Mouse (Mus musculus): ENCODE measurements around the gene Smim15.

The Smim15 gene

GRCm38 (mm10) chr13:108046071-108046470, 1.8 kb downstream of the Smim15 start:
- no peak for TF ChIP-seq GATA4 (IDR thresholded peaks at IDR 0.05; ENCODE audit: insufficient replicate concordance, low read length)

DNA sequence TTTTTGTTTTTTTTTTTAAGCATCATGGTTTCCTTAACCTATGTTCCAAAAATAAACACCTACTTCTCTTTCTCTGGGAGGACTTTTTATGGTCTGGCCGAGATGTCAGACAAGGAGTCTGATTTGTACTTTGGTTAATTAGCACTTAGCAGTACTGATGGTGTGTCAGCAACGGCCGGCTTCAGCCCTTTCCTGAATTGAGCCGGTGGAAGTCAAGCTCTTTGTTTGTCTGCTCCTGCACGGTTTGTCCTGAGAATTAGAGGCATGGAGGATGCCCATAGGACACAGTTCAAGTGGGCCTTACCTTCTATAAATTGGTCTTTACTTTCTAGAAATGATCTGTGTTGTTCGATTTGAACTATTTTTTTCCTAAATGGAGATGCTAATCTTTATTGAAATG, 2.6 kb downstream of the Smim15 start:
- no peak for TF ChIP-seq GATA4 (IDR thresholded peaks at IDR 0.05; ENCODE audit: insufficient replicate concordance, low read length)

GRCm38 (mm10) chr13:108047364-108047763, 3.1 kb downstream of the Smim15 start:
- no peak for TF ChIP-seq GATA4 (IDR thresholded peaks at IDR 0.05; ENCODE audit: insufficient replicate concordance, low read length)

DNA sequence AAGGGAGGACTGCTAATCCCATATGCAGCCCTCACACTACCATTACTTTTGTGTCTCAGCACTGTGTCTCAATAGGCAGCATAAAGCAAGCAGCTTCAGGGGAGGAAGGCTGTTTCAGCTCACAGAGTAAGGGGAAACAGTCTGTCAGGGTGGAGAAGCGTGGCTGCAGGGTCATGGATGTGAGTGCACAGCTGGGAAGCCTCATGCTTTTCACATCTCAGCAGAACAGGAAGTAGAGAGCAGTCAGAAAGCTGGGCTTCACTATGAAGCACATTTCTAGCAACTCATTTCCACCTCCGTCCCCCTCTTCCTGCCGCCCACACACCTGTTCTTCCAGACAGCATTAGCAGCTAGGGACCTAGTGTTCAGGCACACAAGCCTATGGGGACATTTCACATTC, 12.7 kb downstream of the Smim15 start:
- no peak for TF ChIP-seq GATA4 (IDR thresholded peaks at IDR 0.05; ENCODE audit: insufficient replicate concordance, low read length)

- no peak for TF ChIP-seq GATA4 (IDR thresholded peaks at IDR 0.05; ENCODE audit: insufficient replicate concordance, low read length)
These were observed 16.1 kb downstream of the Smim15 start for GRCm38 (mm10) chr13:108060286-108060885.

GRCm38 (mm10) chr13:108060936-108061578, 16.8 kb downstream of the Smim15 start:
- no peak for TF ChIP-seq GATA4 (IDR thresholded peaks at IDR 0.05; ENCODE audit: insufficient replicate concordance, low read length)

GRCm38 (mm10) chr13:108062900-108063299, 18.7 kb downstream of the Smim15 start:
- TF ChIP-seq GATA4 (IDR thresholded peaks at IDR 0.05; ENCODE audit: insufficient replicate concordance, low read length), result no peak

DNA sequence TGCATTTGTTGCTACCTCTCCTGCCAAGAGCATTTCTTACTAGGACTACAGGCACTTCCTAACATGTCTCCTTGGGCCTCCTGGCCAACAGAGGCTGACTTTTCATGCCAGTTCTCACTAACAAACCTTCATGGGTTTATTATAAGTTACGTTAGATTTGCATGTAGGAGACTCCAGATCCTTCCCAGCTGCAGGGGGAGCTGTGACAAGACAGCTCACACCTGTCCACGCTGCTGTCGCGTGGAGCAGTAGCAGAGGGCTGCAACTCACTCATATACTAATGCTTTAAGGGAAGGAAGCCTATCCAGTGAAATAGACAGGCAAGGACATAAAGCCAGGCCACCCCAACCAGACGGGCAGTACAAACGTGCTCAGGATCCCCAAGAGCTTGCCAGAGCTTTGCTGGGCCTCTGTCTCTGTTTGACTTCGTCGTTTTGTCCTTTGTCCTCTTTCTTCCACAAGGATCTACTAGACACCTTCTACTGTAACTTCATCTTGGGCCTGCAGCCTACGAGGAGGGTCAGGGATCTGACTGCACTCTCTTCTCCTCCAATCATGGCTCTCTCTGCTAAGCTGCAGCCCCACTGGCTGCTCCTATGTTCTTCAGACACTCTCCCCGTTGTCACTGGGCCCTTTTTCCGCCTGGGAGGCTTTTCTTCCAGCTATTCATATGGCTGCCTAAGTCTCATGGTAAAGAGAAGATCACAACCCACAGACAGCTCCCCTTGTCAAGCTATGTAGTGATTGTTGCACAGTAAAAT, 19.3 kb downstream of the Smim15 start:
- no peak for TF ChIP-seq GATA4 (IDR thresholded peaks at IDR 0.05; ENCODE audit: insufficient replicate concordance, low read length)

GRCm38 (mm10) chr13:108064331-108064730, 20.1 kb downstream of the Smim15 start:
- no peak for TF ChIP-seq GATA4 (IDR thresholded peaks at IDR 0.05; ENCODE audit: insufficient replicate concordance, low read length)

DNA sequence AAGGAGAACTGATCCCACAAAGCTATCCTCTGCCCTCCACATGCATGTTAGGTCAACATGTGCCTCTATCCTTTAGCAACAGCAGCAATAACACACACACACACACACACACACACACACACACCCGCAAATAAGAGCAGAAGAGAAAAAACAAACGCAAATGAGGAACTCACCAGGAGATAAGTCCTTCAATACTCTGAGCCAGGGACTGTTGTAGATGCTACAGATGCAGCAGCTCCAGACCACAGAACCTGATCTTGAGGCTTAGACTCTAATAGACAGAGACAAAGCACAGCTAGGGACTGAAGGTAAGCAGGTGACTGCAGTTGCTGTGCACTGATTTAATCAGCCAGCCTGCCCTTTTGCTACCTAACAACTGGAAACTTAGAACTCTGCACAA, 21.8 kb downstream of the Smim15 start:
- TF ChIP-seq GATA4 (IDR thresholded peaks at IDR 0.05; ENCODE audit: insufficient replicate concordance, low read length), result no peak

DNA sequence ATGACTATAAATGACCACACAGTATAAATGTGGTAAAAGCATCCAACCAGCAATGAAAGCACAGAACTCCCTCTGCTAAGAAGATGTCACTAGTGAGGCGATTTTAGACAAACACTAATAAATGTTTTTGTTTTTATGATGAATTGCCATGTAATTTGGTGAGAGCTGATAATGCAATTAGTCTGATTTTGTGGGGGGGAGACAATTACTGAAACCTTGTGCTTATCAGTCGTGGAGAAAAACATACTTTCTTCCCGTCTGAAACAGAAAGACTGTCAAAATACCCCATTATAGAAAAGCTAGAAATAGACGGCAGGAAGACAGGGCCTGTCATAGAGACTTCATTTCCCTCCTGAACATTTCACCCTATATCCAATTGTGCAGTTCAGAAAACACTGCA, 24.9 kb downstream of the Smim15 start:
- TF ChIP-seq GATA4 (IDR thresholded peaks at IDR 0.05; ENCODE audit: insufficient replicate concordance, low read length), result no peak

DNA sequence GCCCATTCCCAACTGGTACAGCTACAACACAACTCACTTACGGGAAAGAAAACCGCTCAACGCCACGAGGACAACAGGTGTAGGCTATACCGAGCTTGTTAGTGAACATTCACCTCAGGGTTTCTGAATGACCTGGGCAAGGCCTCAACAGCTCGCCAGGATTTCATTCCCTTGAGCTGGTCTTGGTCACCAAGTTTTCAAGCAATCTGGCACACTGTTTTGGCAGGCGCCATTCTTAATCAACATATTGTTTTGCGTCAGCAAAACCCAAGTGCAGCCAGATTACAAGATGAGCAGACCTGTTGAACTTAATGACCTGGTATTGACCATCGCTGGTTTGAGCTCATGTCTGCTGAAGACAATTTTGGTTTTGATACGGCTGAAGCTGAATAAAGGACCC, 25.9 kb downstream of the Smim15 start:
- no peak for TF ChIP-seq GATA4 (IDR thresholded peaks at IDR 0.05; ENCODE audit: insufficient replicate concordance, low read length)

- no peak for TF ChIP-seq GATA4 (IDR thresholded peaks at IDR 0.05; ENCODE audit: insufficient replicate concordance, low read length)
These were observed 33.2 kb downstream of the Smim15 start for GRCm38 (mm10) chr13:108077476-108077875.

DNA sequence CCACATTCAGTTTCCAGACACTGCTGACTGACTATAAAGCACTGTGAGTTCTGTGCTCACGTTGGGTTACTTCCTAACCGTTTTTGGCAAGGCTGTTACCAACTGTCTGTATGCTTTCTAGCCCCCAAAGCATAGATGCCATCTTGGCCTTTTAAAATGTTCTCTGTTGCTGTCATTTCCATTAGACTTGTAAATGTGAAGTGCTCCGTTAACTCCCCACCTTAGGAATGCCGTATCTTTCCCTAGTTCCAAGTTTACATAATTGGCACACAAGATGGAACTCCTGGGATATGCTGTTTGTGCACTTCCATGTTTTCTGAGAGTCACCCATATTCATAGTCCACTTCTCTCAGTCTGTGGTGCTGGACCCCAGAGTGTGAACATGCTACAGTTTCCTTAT, 33.7 kb downstream of the Smim15 start:
- no peak for TF ChIP-seq GATA4 (IDR thresholded peaks at IDR 0.05; ENCODE audit: insufficient replicate concordance, low read length)

DNA sequence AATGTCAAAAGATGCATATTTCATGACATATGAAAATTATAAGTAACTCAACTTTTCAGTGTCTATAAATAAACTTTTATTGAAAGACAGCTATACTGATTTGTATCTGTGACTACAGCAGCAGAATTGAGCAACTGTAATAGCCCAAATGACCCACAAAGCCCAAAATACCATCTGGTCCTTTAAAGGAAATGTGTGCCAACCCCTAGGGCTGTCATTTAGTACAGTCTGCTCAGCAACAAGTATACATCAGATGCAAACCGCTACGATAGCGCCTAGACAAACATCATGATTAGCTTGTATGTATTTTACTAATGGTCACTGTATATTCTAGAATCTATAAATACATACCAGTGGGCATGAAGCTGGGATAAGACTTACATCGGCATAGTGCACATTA, 39.8 kb downstream of the Smim15 start:
- no peak for TF ChIP-seq GATA4 (IDR thresholded peaks at IDR 0.05; ENCODE audit: insufficient replicate concordance, low read length)

GRCm38 (mm10) chr13:108086036-108086435, 41.8 kb downstream of the Smim15 start:
- no peak for TF ChIP-seq GATA4 (IDR thresholded peaks at IDR 0.05; ENCODE audit: insufficient replicate concordance, low read length)
